Mouse (Mus musculus) cerebellum, postnatal 14 days (tissue): ENCODE results near the gene Rinl.

Experiments
- DNase-seq, 2 experiments: peaks; one replicate each; pipeline ENCODE4 v3.0.0; 2021; ENCODE audit warnings: mixed read lengths in 2 of 2

The Rinl gene

DNA sequence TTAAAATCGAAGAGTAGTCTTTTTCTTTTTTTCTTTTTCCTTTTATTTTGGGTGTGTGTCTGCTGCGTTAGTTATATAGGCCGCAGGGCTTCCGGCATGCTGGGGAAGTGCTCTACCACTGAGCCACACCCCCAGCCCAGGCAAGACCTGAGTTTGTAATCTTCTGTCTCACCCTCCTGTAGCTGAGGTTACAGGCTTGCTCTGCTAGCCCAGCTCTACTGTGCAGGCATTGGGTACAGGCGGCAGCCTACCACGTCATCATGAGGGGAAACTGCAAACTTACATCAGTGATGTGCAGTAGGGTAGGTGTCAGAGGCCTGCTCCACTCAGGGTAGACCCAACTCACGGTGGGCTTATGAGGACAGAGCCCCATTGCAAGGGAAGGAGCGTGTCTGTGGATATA is 7.5 kb upstream of the Rinl start:
- DNase-seq: no peak

DNA sequence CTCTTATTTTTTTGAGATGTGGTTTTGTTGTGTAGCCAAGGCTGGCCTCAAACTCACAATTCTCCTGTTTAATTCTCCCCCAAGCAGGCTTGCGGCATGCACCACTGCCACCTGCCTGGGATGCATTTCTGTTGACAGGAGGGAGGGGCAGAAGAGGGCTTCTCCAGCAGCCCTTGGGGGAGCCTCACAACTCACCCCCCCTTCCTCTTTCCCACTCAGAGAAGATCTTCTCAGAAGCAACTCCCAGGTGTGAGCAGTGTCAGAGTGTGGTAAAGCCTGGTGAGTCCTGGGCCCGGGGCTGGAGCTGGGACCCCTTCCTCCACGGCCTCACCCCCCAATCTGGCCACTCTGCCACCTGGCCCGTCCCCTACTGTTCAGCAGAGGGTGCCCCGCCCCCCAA is 3.6 kb upstream of the Rinl start:
- no peak for DNase-seq

DNA sequence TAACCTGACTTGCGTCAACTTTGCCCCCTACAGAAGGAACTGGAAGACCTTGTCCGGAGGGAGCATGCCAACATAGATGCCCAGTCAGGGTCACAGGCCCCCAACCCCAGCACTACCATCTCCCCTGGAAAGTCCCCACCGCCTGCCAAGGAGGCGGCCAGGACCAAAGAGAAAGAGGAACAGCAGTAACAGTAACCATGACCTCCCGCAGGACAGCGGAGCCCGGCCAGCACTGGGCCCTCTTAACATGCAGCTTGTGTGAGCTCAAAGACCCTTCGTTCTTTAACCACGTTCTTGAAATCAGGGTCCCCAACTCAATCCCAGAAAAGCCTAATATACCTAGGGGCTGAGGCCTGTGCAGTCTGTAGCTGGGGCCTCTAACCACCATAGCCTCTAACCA is 885 bp upstream of the Rinl start:
- no peak for DNase-seq

DNA sequence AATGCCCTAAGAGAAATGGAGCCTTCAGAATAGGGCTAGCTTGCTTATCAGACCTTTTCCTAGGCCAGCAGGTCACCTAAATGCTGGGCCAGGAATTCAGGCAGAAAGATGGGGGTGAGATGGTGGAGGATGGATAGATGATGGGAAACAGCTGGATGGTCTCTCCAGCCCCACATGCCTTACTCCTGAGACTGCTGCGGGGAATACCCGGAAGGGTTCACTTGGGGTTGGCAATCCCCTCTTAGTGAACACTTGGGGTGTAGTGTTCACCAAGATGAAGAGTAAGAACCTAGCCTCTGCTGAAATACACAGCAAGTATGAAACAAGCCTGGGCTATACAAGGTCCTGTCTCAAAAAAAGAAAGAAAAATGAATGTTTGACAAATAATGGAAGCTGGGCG is 466 bp downstream of the Rinl start:
- DNase-seq: no peak

DNA sequence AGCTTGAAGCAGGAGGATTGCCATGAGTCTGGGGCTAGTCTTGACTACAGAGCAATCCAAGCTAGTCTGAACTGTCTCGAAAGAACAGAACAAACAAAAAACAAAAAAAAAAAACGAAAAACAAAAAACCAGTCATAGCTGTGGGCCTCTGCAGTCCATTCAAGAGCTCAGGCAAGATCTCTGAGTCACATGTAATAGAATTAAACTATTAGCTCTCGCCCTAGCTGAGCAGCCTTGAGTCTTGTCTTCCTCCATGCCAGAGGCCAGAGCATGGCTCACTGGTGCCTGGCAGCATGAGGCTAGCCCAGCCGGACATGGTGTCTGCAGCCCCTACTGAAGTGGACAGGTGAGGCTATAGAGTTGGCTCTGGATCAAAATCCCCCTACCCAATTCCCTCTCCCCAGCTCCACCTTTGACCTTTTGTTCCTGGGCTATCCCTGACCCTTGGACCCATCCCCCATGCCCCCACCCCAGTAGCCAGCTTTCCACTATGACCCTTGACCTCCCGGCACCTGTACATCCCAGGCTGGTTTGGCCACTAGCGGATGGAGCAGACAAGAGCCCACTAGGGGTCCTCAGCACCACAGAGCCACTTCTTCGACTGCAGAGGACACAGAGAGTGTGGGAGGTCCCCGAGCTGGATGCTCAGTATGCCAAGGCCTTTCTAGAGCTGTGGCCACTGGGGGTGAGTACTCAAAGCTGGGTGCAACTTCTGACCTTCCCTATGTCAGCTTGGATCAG is 1.5 kb downstream of the Rinl start:
- no peak for DNase-seq

DNA sequence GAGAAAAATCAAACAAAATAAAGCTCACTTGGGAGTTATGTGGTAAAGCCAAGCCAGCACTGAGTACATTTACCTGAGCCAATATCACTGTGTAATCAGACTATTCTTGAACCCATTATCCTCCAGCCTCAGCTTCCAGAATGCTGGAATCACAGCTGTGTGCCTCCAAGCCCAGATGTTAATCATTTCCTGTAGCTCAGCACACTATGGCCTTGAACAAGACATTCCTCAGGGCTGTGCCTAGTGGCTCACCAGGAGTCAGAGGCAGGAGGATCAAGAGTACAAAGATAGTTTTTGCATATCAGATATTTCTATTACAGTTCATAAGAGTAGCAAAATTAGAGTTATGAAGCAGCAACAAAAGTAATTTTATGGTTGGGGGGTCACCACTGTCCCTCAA is 2.9 kb downstream of the Rinl start:
- DNase-seq: no peak

DNA sequence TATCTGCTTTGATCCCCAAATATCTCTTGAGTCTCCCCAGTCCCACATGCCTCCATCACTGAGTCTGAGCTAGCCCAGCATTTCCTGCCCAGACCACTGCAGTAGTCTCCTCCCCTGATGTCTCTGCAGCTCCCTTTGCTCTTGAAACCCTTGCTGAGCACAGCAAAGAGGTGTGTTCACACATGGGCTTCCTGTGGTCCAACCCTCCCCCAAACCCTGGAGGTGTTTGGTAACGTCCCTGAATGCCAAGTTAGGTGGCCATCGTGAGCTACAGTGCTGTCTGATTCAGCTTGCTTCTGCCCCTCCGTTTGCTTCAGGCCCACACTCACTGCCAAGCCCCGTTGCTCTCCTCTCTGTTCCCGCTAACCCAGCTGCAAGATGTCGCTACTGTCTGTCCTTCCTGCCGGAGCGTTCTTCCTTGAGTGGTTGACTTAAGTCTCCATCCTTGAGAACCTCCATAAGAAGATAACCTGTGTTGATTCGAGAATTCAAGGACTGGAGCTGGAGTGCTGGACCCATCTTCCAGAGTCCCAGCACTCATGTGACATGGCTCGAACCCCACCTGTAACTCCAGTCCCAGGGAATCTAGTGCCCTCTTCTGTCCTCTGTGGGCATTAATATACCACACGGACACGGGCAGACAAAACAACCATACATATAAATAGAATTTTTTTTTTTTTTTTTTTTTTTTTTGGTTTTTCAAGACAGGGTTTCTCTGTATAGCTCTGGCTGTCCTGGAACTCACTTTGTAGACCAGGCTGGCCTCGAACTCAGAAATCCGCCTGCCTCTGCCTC is 3.8 kb downstream of the Rinl start:
- DNase-seq: no peak

DNA sequence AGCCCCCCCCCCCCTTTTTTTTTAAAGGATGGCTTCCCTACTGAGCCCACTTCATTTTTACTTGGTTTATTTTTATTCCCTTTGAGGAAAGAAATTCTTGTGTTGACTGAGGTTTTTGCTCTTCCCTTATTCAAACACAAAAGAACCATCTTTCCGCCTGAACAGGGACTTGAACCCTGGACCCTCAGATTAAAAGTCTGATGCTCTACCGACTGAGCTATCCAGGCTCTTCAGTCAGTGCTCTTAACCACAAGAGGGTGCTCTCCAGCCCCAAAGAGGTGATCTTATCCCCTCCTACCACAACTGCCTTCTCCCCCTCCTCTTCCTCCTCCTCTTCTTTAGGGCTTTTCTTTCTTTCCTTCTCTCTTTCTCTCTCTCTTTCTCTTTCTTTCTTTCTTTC is 5.1 kb downstream of the Rinl start:
- DNase-seq: peak in 1 of 2 experiments; percentile 41

DNA sequence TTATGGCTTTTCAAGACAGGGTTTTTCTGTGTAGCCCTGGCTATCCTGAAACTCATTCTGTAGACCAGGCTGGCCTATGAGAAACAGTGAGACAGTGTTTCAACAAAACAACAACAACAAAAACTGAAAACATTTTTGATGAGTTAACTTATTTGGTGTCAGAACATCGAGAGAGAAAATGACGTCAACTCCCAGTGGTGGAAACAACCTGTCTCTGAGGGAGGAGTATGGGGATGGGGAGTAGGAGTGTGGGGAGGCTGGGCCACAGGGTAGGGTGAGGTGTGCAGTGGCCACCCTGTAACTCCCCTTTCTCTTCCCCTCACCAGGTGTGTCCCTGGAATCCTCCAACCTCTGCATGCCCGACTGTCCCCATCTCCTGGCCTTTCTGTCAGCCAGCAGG is 5.7 kb downstream of the Rinl start:
- DNase-seq: no peak

DNA sequence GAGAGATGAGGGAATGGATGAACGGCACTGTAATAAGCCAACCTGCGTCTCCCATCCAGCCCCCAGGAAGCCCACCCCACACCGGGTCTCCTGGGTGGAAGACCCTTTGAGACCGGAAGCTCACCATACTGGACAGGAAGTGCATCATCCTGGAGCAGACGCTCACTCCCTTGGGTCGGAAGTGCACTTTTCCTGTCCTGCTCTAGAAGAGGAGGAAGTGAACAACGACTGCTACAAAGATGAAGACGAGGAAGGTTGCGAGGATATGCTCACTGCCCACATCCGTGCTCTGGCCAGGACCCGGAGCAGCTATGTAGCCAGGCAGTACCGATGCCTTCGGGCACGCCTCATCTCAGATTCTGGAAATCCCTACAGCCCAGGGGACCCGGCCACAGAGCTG is 7.1 kb downstream of the Rinl start:
- DNase-seq: no peak

DNA sequence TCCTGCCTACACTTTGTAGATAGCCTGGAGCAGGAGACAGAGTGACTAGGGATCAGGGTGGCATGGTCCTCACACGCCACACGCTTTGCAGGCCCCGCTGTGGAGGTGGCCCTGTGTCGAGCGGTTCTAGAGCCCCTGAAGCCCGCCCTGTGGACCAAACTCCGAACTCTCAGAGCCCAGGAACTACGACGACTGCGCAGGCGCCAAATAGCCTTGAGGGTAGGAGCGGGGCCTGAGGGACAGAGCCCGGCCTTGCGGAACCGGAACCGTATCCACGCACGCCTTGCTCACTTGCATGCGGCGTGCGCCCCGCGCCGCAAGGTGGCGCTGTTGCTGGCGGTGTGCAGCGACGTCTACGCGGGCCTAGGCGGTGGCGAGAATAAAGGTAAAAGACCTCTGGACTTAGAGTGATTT is 7.8 kb downstream of the Rinl start:
- DNase-seq: peak; percentile 90

DNA sequence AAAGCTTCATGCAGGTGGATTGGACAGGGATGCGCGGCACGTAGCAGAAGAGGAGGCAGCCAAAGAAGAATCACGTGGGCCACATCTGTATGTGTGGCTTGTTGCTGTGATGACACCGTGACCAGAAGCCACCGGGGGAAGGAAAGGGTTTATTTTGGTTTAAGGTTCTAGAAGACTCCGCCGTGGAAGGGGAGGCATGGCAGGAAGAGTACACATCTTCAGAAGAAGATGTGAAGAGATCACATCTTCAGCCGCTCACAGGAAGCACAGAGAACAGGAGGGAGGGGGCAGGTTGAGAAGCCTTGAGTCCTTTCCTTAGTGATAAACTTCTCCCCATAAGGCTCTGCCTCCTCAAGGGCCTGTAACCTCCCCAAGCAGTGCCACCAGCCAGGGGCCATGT is 11.2 kb downstream of the Rinl start:
- no peak for DNase-seq

DNA sequence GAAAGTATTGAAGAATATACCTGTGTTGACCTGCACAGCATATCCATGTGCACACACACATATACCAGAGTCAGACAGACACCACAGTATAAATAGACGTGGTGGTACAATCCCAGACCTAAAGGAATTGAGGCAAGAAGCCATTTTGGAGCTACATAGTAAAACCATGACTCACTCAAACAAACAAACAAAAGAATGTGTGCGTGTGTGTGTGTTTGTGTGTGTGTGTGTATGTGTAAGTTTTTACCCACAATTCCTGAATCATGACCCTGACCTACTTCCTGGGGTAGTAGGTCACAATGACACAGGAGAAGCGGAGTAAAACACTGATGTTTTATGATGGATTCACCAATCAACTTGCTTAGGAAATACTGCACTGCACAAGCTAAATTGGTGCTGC is 12.7 kb downstream of the Rinl start:
- no peak for DNase-seq

DNA sequence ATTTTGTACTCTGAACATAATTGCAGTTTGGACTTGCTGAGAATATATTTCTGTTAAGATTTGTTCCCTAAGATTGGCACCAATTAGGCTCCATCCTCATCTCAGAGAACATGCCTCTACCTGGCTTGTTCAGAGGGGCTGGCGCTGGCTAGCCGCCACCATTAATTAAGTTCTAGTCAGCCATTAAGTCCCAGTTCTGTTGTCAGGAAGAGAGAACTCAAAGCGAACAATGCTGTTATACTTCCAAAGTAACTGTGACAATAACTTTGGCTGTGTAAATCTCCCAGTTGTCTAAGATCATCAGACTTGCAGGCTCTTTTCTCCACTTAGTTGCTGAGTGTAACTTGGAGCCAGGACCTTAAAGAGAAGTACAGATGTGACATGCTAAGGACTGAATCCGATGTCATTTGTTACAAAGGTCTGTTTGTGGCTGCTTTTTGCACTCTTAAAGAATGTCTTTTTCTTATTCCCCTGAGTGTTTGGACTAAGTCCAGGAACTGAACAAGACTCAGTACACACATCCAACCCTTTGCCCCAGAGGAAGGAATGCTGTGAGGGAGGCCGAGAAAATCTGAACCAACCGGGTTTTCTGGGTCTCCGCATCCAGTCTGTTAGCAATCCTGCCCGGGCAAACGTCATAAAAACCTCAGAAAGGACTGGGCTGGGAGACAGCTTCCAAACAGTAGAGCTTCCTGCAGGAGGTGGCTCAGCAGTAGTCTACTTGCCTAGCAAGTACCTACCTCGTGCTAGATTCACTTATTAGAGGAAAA is 13.3 kb downstream of the Rinl start:
- DNase-seq: no peak

DNA sequence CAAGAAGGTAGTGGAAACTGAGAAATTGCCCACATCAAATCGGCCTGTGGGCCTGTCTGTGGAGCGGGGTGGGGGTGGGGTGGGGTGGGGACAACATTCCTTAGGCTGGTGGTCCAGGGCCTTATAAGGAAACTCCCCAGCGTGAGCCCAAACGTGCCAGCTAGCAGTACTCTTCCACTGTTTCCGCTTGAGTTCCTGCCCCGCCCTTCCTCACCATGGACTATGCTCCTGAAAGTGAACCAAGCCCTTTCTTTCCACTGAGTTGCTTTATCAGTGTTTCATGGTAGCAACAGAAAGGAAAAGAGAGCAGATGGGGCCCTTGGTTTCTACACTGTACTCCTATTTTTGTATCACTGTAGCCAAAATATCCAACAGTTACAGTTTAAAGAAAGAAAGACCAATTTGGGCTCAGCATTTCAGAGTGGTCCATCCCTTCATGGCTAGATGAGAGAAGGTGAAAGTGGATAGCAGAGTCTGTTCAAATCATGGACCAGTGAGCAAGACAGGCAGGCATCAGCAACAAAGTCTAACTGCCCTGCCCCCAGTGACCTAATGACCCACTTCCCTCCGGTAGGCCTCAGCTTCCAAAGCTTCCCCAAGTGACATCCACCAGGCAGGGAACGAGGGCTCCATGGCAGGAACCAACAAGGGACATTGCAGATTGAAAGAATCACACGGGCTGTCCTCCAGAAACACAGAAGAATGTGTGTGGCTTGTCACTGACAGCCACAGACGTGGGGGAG is 14.2 kb downstream of the Rinl start:
- no peak for DNase-seq

DNA sequence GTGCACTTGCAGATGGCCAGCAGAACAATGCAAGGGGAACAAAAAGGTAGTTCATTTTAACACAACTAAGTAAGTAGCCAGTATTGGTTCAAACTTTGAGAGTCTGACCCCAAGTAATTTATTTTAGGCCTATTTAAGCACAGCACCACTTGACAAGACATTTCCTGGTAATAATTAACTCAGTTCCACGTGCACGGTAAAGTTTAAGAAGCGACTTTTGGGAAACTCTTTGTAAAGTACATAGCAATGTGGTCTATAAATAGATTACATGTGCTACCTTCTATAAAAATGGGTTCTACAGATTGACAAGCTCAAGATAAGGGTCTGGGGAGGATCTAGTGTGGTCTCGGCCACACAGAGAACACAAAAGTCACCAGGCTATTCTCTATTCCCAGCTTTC is 15.0 kb downstream of the Rinl start:
- no peak for DNase-seq

DNA sequence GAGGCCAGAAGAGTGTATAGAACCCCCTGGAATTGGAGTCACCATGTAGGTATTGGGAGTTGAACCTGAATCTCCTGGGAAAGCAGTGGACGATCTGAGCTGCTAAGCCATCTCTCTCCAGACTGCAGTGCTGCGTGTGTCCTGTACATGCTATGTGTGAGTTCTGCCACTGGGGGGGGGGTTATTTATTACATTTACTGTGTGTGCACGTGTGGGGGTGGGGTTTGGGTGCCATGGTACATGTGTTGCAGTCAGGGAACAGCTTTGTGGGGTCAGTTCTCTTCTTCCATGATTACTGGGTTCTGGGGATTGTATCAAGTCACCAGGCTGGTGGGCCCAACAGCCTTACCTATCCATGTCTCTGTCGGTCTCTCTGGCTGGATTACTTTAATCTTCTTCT is 18.1 kb downstream of the Rinl start:
- DNase-seq: peak in 1 of 2 experiments; percentile 55

DNA sequence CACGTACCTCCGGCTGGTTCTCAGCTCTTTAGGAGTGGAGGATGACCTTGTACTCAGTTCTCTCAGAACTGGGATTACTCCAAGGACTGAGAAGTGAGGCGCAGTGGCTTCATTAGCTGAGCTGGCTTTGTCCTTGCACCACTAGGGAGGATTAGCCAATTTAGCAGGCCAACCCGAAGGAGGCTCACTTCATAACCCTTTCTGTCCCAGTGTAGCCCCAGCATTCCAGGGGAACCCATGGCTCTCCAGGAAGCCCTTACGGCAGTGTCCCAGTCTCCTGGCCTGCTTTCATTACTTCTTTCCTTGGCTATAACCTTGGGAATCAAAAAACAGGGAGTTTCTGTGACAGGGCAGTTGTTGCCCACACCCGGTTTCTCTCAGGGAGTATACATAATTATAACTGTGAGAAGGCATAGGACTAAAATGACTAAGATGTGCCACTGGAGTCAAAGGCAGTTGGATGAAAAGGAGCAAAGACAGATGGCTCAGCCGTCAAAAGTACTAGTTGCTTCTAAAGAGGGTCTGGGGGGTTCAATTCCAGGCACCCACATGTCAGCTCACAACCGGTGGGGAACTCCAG is 19.0 kb downstream of the Rinl start:
- no peak for DNase-seq

DNA sequence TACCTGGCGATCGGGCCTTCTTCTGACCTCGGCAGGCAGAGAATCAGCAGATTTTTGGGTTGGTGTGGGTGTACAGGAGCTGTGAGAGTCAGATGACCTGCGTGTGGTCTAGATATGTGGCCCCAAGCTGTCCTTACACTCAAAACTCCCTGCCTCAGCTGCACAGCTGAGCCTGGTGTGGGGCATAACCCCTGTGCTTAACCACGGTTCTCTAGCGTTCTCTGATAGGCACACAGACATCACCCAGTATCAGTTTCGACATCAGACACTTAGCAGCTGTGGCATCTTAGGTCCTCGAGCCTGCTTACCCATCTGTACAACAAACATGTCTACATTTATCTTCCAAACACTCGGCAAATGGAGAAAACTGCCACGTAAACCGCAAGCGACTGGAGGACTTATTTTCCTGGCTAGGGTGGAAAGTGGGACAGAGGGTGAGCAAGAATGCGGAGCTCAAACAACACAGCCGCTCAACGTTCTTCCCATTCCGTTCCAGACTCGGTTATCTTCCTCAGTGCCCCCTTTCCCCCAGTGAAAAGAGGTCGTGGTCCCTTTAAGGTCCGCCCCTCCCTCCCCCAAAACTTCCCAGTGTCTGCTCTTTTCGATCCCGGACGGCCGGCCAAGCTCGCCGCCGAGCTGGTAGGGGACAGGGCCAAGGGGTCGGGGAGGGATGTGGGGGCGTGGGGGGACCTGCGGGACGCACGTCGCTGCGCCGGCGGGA is 19.6 kb downstream of the Rinl start, which contains the start of gene Hnrnpl:
Hnrnpl (plus strand) TSS at position 321 of the 721 bp plus-strand sequence.
- DNase-seq: no peak

DNA sequence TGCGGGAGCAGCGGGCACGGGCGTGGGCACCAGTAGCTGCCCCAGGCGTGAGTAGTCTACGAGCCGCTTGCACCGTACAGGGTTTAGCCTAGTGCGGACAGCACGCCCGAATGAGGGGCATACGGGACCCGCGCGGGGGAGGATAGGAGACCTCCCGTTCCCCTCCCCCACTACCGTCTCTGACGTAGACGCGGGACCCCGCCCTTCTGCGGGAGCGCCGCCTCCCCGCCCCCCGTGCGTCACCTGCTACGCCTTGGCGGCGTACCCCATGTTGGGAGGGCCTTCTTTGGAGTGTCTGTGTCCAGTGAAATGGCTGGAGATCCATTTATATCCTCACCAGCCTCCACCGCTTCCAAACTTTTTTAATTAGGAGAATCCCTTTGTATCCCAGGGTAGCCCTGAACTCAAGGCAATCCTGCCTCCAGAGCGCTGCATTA is 20.2 kb downstream of the Rinl start:
- DNase-seq: peak; percentile 98 to 99

DNA sequence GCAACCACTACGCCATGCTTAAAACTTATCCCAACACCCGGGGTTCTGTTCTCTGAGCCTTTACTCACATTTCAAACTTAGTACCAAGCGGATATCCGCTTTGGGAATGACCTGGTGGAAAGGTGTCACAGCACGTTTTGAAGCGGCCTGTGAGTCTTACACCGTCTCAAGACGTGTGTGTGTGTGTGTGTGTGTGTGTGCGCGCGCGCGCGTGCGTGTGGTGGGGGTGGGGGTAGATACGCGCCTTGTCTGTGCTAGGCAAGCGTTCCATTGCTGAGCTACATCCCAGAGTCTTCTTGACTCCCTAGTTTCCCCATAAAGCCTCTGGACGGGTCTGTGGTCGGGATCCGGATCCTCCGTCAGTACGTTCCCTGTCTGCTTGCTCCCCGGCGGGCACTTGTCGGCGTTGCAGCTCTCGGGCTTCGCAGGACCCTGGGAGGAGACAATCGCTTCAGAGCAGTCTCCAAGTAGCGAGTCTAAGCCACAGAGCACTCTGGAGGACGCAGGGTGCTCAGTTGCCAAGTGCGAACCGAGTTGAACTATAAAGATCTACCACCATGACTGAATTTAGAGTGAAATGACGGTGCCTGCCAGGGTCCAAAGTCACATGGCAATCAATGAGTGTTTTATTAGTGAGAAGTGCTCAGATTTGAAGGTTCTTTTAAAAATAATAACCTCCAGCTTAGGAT is 20.8 kb downstream of the Rinl start:
- DNase-seq: peak; percentile 75 to 83
